In genomic region chr5:30465861-30466260, GRCm38 (mm10) we compare ENCODE assay signal across 9 mouse cellular contexts. TPM values are rescaled to one million over a fixed set of nuclear protein-coding genes. Genes with fewer than 3 reads are reported as not detected.
DNase-seq lines count a peak whose midpoint lies in the region; ATAC-seq lines count a peak whose summit lies in the region.
"Had no signal": no experiment of that assay in that cellular context is flagged by ENCODE, and none has a peak within 500 bp of the region (broad histone marks: within the 10 kb centered on the region; RNA-seq: fewer than 3 reads in every experiment).

Gene 1700001C02Rik (plus strand): TSS chr5:30466047.

- H3K4me1 ChIP-seq in hindbrain, embryonic 15.5 days (replicated peaks) = peaks cover 39% of the 10 kb centered on the region

- H3K27me3 ChIP-seq in hindbrain, embryonic 15.5 days = 0 out of 2 replicates have a peak, but pooled peaks cover 5% of the 10 kb centered on the region

- H3K9ac ChIP-seq in hindbrain, embryonic 15.5 days = peak within 1 kb of the TSS; percentile 26; the same call in 1 of the 2 replicates

- peak; percentile 31; the same call in 1 of the 2 replicates for ATAC-seq in hindbrain, embryonic 15.5 days (ENCODE audit: low FRiP score, low read depth)

- H3K27ac ChIP-seq in hindbrain, embryonic 15.5 days (replicated peaks) = 0 out of 2 replicates have a peak within 1 kb of the TSS, but pooled peaks have one; percentile 16

- peak; percentile 20 for DNase-seq in embryo, embryonic 10 days (ENCODE audit: low spot score)
- DNase-seq in embryo, embryonic 10.5 days (ENCODE audit: low spot score) = no peak
- DNase-seq in ovary, postnatal 36 days (ENCODE audit: low spot score) = peak; percentile 48
- DNase-seq in ovary, adult 18-20 months (ENCODE audit: low spot score) = no peak
- peak; percentile 33 for DNase-seq in retina, embryonic 14.5 days (ENCODE audit: low spot score)
- no peak for DNase-seq in adrenal gland, postnatal 4 days (ENCODE audit: low spot score in 2 of 2)
- DNase-seq in yolk sac, embryonic 10.5 days (ENCODE audit: low spot score) = no peak

- H3K4me3 ChIP-seq in hindbrain, embryonic 15.5 days = peak within 1 kb of the TSS; percentile 30

- H3K4me2 ChIP-seq in hindbrain, embryonic 15.5 days = peak within 1 kb of the TSS; percentile 64

- no peaks in the 10 kb centered on the region for H3K9me3 ChIP-seq in hindbrain, embryonic 15.5 days

- WGBS in hindbrain, embryonic 15.5 days = 7% methylated on average over 21 of the region's 21 CpGs

- H3K36me3 ChIP-seq in hindbrain, embryonic 15.5 days = no peaks in the 10 kb centered on the region

RNA-seq across cellular contexts. Expression of gene 1700001C02Rik, which starts in this region (rescaled TPM):
- polyA plus RNA-seq in hindbrain, embryonic 15.5 days (2015; fragmentation: Nextera tagmentation; extraction: Ambion mirVana) = 1.5 and 1.6 TPM in 2 replicates
- total RNA-seq in adrenal gland, postnatal 4 days (2021) = not detected
- polyA plus RNA-seq: C2C12 had no signal

Comparison
In these comparisons a context has a peak if more than half of its experiments do, and no peak if none do; other contexts are left out.
1. DNase-seq: peak in embryo, embryonic 10 days (single experiment), ovary, postnatal 36 days (single experiment) and retina, embryonic 14.5 days (single experiment); none in embryo, embryonic 10.5 days (single experiment), ovary, adult 18-20 months (single experiment), adrenal gland, postnatal 4 days (0 of 2) and yolk sac, embryonic 10.5 days (single experiment).